Mouse (Mus musculus) intestine, postnatal 0 days (tissue): ENCODE measurements at regions not wholly inside any gene's neighbourhood (a gene's known extent, or its start where the extent isn't known, plus 50 kb on each side); places are given as distances from the start of the nearest gene placed in this dataset.
"Not testable (repeated sequence)": the region's sequence is repeated elsewhere in the genome, so short reads cannot be mapped to it uniquely, and the experiment has no call there.

Source experiments
- ATAC-seq: fragments of 200-750 bp; cut with Nextera tagmentation; 2 replicates; pipeline ENCODE4 v1.8.0; 2017; ENCODE audit warnings: mild to moderate bottlenecking, moderate TSS enrichment, moderate library complexity
- H3K27ac ChIP-seq: fragments of 300-500 bp; sonication (generic); 2 replicates; pipeline ENCODE4 v1.5.1; 2014; ENCODE audit warnings: mild to moderate bottlenecking, low read depth, low read length, moderate library complexity
- H3K27me3 ChIP-seq: fragments of 300-500 bp; sonication (generic); replicated peaks from 2 replicates; pipeline ENCODE4 v1.6.1; 2014; ENCODE audit warnings: low read length, mixed read lengths; ENCODE audit not compliant: control insufficient read depth, insufficient read depth
- H3K36me3 ChIP-seq: fragments of 300-500 bp; sonication (generic); 2 replicates; pipeline ENCODE4 v1.6.1; 2014; ENCODE audit warnings: mild to moderate bottlenecking, moderate library complexity; ENCODE audit not compliant: control insufficient read depth, insufficient read depth
- H3K4me1 ChIP-seq: fragments of 300-500 bp; sonication (generic); replicated peaks from 2 replicates; pipeline ENCODE4 v1.6.1; 2014; ENCODE audit warnings: antibody characterized with exemption, low read length, mixed read lengths; ENCODE audit not compliant: control insufficient read depth, insufficient read depth
- H3K4me2 ChIP-seq: fragments of 300-500 bp; sonication (generic); replicated peaks from 2 replicates; pipeline ENCODE4 v1.6.1; 2014; ENCODE audit warnings: low read depth, mild to moderate bottlenecking, moderate library complexity
- H3K4me3 ChIP-seq: fragments of 300-500 bp; sonication (generic); 2 replicates; pipeline ENCODE4 v1.5.1; 2014; ENCODE audit warnings: low read depth, low read length
- H3K9ac ChIP-seq: fragments of 300-500 bp; sonication (generic); 2 replicates; pipeline ENCODE4 v1.6.1; 2014; ENCODE audit warnings: mild to moderate bottlenecking, low read depth, low read length
- H3K9me3 ChIP-seq: fragments of 300-500 bp; sonication (generic); 2 replicates; pipeline ENCODE4 v1.6.1; 2016; ENCODE audit warnings: mixed run types; ENCODE audit not compliant: control insufficient read depth
- CTCF ChIP-seq: sonication (generic); IDR thresholded peaks from 2 replicates; pipeline ENCODE4 v1.5.1; 2016; ENCODE audit warnings: low read depth, mild to moderate bottlenecking, control low read depth, antibody characterized with exemption, moderate library complexity
- WGBS: fragments of 180-500 bp; shearing (Covaris S2); extraction: QIAGEN DNeasy Blood & Tissue Kit; methylation state at CpG from one replicate; pipeline ENCODE4 v1.1.7; 2014; 5-methylcytosine and 5-hydroxymethylcytosine counted together

DNA sequence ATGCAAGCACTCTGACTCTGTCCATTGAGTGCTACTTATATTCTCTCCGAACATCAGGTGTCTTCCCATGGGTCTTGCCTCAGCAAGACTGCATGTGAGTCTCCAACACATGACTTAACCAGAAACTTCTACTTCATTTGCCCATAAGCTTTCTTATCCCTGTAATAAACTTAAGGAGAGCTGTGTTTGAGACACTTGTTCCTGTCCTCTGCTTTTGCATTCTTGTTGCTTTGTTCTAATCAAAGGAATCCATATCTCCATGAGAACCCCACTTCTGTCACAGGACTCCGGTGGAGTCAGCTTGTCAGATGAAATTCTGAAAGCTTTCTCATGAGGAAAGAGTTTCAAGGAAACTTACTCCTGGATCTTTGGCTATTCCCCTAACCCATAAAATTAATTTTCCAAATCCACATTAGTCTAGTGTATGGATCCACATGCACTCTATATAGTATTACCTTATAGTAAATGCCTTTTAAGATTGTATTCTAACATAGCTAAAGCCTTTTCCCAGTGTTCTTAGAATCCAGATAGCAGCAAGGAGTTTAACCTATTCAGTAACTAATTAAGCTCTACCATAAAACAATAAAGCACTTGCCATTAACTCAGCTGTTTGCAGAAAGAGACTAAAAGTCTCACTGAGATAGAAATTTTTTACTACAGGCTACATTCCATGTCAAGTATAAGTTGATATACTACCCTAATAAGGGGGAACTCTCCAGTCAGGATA, 397.4 kb downstream of the Grxcr1 start:
- 36% methylated on average over 2 of the region's 2 CpGs for WGBS
- not testable (repeated sequence) for H3K4me1 ChIP-seq, H3K4me3 ChIP-seq, H3K27ac ChIP-seq, H3K4me2 ChIP-seq, H3K27me3 ChIP-seq, H3K9ac ChIP-seq, H3K9me3 ChIP-seq, H3K36me3 ChIP-seq
- ATAC-seq: peak; percentile 43; the same call in 1 of the 2 replicates

- Histone ChIP-seq H3K27me3 (no peaks in the 10 kb centered on the region), H3K4me1 (no peaks in the 10 kb centered on the region), H3K9me3 (no peaks in the 10 kb centered on the region), H3K9ac (no peak overlapping the region), H3K4me3 (no peak overlapping the region), H3K36me3 (no peaks in the 10 kb centered on the region), H3K27ac (no peak overlapping the region), H3K4me2 (no peak overlapping the region)
- WGBS: 79% methylated on average over 2 of the region's 2 CpGs
- TF ChIP-seq CTCF: no peak
- ATAC-seq: no peak
Measured at GRCm38 (mm10) chr5:68470162-68470561, 438.5 kb downstream of the Grxcr1 start.

GRCm38 (mm10) chr5:68471300-68471699, 439.7 kb downstream of the Grxcr1 start:
- ATAC-seq: not testable (repeated sequence)

More at GRCm38 (mm10) chr5:68471300-68471699, 439.7 kb downstream of the Grxcr1 start:
- H3K9me3 ChIP-seq, H3K4me3 ChIP-seq, H3K27me3 ChIP-seq, H3K4me1 ChIP-seq, H3K9ac ChIP-seq, H3K36me3 ChIP-seq, H3K27ac ChIP-seq, H3K4me2 ChIP-seq: not testable (repeated sequence)
- 83% methylated on average over 6 of the region's 6 CpGs for WGBS
